Mouse (Mus musculus) lung, postnatal 0 days (tissue): Measurements from ENCODE around the gene Xylt1.

Experiments
- CTCF ChIP-seq: IDR thresholded peaks from 2 replicates; pipeline ENCODE4 v1.5.1; 2016; ENCODE audit warnings: antibody characterized with exemption, mild to moderate bottlenecking
- EP300 ChIP-seq: IDR thresholded peaks from 2 replicates; pipeline ENCODE4 v1.6.1; 2016; ENCODE audit warnings: antibody characterized with exemption, mild to moderate bottlenecking, control low read depth

- TF ChIP-seq CTCF (no peak), EP300 (no peak)
Observed at GRCm38 (mm10) chr7:117490500-117491205, 109.9 kb downstream of the Xylt1 start.
